Mouse (Mus musculus) layer of hippocampus, adult 8-10 months (tissue): ENCODE results near the gene Car12. TPM values are rescaled to one million over a fixed set of nuclear protein-coding genes. Genes with fewer than 3 reads are reported as not detected.

Source experiments
- DNase-seq, 2 experiments: peaks; one replicate each; pipeline ENCODE4 v3.0.0; 2022; ENCODE audit warnings: low spot score in 2 of 2
- total RNA-seq, 4 experiments: library from RNA; stranded (reverse); gene quantifications; 2 replicates each; pipeline ENCODE4 v1.2.4; 2022

The Car12 gene
- total RNA-seq, 4 experiments from 2014 or later = 33.8 to 56.2 (median 43.3) TPM

DNA sequence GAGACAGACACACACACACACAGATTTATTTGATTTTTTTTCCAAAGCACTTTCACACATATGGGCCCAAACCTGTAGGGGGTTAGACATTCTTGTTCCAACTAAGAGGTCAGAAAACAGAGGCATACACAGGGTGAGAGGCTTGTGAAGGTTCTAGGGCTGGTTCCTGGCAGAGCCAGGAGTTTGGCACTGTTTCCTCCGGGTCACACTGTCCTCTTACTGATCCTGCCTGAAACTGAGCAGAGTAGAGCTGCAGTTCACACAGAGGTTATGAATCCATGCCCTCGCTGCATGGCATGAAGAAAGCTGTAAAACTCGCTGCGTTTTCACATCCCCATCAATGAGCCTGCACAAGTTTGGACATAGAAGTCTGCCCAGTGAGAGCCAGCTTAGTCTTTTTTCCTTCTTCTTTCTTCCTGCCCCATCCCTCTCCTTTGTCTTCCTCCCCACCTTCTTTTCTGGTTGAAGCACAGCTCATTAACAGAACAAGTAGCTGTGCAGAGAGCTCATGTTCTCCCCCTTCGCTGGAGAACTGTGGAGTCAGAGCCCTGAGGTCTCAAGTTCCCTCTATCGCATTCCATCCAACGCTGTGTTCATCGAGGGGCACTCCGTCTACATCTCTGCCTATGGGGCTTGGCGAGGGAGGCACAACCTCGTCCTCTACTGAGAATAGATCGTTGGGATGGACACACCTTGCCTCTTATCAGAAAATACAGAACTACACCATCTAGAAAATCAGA lies 4.5 kb upstream of the Car12 start:
- DNase-seq = no peak

DNA sequence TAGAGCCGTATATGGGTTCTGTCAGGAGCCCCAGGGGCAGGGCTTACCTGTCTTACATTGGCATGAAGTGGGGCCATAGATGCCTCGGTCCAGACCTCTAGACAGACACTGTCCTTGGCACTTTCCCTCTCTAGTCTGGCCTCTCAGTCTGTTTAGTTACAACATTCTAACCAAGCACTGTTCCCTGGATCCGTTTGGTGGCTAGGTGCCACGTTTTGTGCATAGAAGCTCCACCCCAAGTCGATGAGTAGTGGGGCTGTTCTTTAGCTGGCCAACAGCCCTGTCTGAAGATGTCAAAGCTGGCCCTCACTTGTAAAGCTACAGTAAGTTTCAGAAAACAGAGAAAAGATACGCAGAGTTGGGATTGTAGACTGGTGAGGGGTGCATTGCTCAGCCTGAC lies 2.9 kb upstream of the Car12 start:
- DNase-seq = no peak

- DNase-seq = no peak
Measured at GRCm38 (mm10) chr9:66714022-66714515, 583 bp downstream of the Car12 start.

DNA sequence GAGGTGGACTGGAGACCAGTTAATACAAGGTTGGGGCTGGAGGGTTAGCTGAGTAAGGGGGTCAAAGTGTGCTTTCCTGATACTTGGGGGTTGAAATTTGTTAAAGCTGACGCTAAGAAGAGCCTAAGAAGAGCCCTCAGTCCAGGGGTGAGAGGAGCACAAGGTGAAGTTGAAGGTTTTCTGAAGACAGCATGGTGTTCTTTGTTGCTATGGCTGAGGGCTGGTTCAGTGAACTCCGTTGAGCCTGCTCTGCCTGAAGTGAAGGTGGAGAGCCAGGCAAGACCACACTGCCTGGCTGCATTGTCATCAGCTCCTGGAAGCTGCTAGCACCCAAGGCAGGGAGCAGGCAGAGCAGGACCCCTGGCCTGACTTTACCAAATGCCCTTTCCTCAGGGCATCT lies 1.9 kb downstream of the Car12 start:
- no peak for DNase-seq

DNA sequence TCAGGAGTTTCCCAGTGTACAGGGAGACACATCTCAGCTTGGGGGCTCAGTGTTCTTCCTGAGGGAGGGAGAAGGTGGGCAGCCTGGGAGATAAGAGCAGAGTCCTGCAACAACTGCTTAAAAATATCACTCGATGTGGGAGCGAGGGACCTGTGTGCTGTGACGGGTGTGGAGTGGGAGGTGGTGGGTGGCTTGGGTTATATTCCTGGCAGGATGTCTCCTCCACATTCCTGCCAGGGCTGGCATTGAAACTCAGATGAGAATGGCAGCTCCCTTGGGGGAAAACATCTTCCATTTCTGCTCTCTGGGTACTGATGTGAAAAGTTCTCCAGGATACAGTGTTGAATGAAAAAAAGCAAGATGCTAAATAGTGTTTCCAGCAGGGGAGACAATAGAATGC lies 3.0 kb downstream of the Car12 start:
- peak; percentile 59 to 67 for DNase-seq

- DNase-seq = no peak
Measured at GRCm38 (mm10) chr9:66720686-66721450, 7.4 kb downstream of the Car12 start.

- DNase-seq = no peak
Measured at GRCm38 (mm10) chr9:66722187-66722868, 8.8 kb downstream of the Car12 start.

- no peak for DNase-seq
Measured at GRCm38 (mm10) chr9:66722869-66723272, 9.4 kb downstream of the Car12 start.

GRCm38 (mm10) chr9:66725591-66725990 lies 12.1 kb downstream of the Car12 start:
- no peak for DNase-seq

DNA sequence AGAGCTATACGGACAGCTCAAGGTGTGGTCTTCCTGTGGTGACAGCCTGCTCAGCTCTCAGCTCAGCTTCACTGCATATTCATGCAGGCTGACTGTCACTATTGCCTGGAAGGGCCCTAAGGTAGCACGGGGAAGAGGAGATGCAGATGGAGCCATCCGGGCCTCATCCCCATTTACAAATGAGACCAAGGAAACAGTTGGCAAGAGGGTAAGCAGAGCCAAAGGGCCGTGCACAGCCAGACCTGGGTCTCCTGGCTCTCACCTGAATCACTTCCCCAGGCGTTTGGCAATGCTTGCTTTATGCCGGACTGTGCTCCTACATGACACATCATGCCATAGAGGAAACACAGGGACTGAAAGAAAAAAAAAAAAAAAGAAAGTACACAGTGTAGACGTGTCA lies 13.8 kb downstream of the Car12 start:
- DNase-seq = no peak

- DNase-seq = no peak
Measured at GRCm38 (mm10) chr9:66730556-66730955, 17.1 kb downstream of the Car12 start.

DNA sequence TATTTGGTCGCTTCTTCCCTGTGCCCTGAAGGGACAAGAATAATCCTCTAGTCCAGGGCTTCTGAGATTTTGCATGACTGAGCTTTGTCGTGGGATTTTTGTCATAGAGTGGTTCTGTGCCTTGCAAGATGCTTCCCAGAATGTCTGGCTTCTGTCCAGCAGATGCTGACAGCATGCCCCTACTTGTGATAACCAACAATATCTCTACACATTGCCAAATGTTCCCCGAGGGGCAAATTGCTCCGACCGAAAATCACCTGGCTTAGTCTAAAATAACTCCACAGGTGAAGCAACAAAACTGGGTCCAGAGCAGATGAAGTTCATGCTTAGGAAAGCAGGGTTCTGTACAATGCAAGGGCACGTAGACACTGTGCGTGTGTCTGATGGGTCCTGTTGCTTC lies 17.8 kb downstream of the Car12 start:
- DNase-seq = no peak

DNA sequence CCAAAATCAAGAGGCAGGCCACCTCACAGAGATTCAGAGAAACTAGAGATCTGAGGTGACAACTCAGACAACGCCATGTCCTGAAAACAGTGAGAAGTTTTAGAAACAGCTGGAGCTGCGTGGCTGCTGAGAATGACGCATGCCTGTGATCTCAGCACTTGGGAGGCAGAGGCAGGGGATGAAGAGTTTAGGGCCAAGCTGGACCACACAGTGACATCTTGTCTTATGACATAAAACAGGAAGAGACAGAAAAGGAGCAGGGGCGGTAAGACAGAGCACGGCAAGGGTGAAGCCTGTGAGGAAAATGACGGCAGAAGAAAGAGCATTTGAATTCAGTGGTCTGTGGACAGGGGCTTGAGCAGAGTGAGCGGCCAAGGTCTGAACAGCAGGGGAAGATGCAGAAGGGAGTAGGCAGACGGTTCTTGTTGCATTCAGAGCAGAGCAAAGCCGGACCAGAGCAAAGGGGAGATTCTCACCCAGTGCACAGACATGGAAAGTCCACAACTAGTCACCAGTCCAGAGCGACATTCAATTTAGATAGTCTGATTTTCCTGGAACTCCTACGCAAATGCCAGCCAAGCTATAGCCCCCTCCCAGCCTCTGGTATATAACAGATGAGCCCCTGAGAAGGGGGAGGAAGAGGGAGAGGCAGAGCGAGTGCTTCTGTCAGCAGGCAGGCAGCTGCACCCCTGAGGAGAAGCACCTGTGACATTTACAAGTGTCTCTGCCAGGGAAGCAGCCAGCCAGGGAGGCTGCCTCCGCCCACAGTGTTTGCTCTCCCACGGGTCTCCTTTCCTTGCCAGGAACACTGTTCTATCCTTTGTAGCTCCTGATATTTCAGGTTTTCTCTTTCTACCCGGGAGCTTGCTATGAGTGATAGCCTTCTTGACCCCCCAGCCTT lies 19.6 kb downstream of the Car12 start:
- peak; percentile 71 for DNase-seq

DNA sequence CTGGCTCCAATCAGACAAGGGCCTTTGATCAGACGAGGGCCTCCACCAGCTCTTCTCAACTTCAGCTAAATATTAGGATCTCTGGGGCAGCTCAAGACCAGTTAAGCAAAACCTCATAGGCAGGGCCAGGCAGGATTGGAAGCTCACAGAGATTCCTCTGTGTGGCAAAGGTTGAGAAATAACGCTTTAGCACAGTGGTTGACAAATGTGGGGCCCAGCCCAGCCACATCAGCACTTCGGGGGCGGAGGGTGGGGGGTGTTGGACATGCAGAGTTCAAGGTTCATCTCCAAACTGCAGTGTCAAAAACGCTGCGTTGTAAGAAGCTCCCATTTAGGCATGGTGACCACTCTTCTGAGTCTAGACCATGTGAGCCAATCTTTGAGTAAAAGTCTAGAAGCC lies 21.1 kb downstream of the Car12 start:
- DNase-seq = no peak

GRCm38 (mm10) chr9:66735122-66735521 lies 21.6 kb downstream of the Car12 start:
- DNase-seq = no peak

GRCm38 (mm10) chr9:66736016-66736415 lies 22.5 kb downstream of the Car12 start:
- no peak for DNase-seq

DNA sequence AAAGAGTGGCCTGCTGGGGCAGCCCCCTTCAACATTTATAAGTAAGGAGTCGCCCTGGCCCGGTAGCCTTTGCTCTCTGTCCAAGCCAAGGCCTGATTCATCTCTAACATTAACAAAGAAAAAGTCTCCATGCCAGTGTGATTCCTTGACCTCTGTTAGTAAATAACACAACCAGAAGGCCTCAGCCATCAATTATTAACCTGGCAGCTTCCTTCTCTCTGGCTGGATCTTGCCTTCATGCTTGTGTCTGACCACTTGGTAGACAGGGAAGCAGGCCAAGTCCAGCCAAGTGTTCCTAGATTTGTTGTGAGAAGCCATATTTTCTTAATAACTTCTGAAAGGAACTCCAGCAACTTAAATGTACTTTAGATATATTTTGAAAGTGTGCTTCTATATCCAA lies 23.1 kb downstream of the Car12 start:
- DNase-seq = no peak

GRCm38 (mm10) chr9:66739516-66739915 lies 26.0 kb downstream of the Car12 start:
- DNase-seq = no peak

- no peak for DNase-seq
Measured at GRCm38 (mm10) chr9:66744531-66744930, 31.0 kb downstream of the Car12 start.

GRCm38 (mm10) chr9:66748390-66748789 lies 34.9 kb downstream of the Car12 start:
- DNase-seq = no peak

- DNase-seq = no peak
Measured at GRCm38 (mm10) chr9:66752849-66753248, 39.4 kb downstream of the Car12 start.
